Mouse (Mus musculus): ENCODE results near the gene Smtnl2. TPM values are rescaled to one million over a fixed set of nuclear protein-coding genes. Genes with fewer than 3 reads are reported as not detected.

Smtnl2 gene
- not detected for polyA plus RNA-seq (2017; shearing (Covaris generic))

GRCm38 (mm10) chr11:72411093-72411921, at the start of gene Smtnl2:
Smtnl2 (minus strand) TSS chr11:72411713.

DNA sequence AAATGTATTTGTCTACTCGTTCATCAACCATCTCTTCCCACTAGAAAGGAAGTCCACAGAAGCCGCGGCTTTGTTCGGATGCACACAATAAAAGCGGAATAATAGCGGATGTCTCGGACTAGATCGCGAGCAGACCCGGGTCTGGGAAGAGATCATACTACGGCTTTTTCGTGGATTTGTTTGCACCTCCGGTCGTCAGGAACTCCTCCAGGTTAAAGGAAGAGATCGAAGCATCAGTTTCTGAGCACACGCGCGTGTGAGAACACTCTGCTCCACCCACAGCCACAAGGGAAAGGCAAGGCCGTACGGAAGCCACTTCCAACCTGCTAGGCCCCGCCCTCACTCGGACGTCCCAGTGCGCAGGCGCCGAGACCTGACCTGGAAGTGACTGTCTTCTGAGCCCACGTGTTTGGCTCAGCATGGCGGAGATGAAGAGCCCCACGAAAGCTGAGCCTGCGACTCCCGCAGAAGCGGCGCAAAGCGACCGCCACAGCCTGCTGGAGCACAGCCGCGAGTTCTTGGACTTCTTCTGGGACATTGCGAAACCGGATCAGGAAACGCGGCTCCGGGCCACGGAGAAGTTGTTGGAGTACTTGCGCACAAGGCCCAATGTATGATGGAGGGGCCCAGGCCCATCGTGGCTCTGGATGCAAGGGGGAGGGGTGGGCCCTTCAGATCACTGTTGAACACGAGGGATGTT, 29.6 kb upstream of the Smtnl2 start, which contains the start of gene Mybbp1a:
TSS of gene Mybbp1a (plus strand) at position 391 of the 700 bp plus-strand sequence.

DNA sequence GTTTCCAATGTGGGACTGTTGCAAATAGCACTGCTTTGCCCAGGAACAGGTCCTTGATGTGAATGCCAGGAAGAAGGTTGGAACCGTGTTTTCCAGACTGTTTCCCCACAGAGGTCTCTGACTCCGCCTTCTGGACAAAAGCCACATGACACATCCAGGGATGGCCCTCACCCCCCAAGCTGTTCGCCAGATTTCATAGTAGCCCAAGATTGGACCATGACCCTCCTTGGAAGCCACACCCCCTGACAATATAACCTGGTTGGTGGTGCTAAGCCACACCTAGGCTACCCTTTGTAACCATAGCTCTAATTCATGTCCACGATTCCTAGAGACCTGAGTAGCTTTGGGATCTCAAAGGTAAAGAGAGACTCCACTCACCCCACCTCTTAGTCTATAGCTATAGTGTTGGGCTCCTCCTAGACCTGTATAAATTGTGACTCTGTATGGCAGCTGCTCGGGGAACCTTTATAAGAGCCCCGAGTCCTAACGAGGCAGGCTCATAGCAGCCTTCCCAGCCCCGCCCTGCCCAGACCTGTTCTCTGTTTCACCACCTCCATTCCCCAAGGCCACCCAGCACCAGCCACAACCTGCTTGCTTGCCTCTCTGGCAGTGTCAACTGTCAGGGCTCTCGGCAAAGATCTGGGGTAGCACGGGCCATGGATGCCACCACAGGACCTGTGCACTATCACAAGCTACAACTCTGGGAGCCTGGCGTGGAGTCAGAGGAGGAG, 23.6 kb upstream of the Smtnl2 start, which contains the start of gene Ggt6:
TSS of gene Ggt6 (plus strand) at position 564 of the 731 bp plus-strand sequence.

DNA sequence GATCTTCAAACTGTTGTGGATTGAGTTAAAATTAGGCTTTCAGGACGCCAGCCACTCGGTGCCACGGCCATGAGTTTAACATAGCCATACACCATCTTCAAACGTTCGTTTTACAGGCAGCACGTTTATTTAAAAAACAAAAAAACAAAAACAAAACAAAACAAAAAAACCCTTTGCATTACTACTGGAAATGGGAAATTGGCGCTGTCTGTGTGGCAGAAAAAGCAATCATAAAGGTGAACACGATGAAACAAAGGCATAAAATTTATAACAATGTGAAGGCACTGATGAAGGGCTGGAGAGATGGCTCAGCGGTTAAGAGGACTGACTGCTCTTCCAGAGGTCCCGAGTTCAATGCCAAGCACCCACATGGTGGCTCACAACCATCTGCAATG, 49.2 kb downstream of the Smtnl2 start, which contains the start of gene Tekt1:
TSS of gene Tekt1 (minus strand) at position 96 of the 395 bp plus-strand sequence.

Other genes with a start within 250 kb of the Smtnl2 start
- gene Gm43951, start 204.9 kb downstream of the Smtnl2 start, polyA plus RNA-seq (2017; shearing (Covaris generic)), result 0.39 TPM
- gene 4933427D14Rik, start 204.3 kb downstream of the Smtnl2 start, polyA plus RNA-seq (2017; shearing (Covaris generic)), result 39.8 TPM
- gene Txndc17, start 204.2 kb downstream of the Smtnl2 start, polyA plus RNA-seq (2017; shearing (Covaris generic)), result 109 TPM
- 26.4 TPM for gene Med31, start 196.1 kb downstream of the Smtnl2 start, polyA plus RNA-seq (2017; shearing (Covaris generic))
- gene Slc13a5, start 144.5 kb downstream of the Smtnl2 start, polyA plus RNA-seq (2017; shearing (Covaris generic)), result not detected
- 87.9 TPM for gene Xaf1, start 110.1 kb downstream of the Smtnl2 start, polyA plus RNA-seq (2017; shearing (Covaris generic))
- 0.34 TPM for gene Fbxo39, start 97.3 kb downstream of the Smtnl2 start, polyA plus RNA-seq (2017; shearing (Covaris generic))
- gene Tekt1, start 49.3 kb downstream of the Smtnl2 start, polyA plus RNA-seq (2017; shearing (Covaris generic)), result not detected
- not detected for gene Ggt6, start 23.8 kb upstream of the Smtnl2 start, polyA plus RNA-seq (2017; shearing (Covaris generic))
- 123 TPM for gene Mybbp1a, start 29.6 kb upstream of the Smtnl2 start, polyA plus RNA-seq (2017; shearing (Covaris generic))
- gene Spns2, start 78.2 kb upstream of the Smtnl2 start, polyA plus RNA-seq (2017; shearing (Covaris generic)), result not detected
- 0.76 TPM for gene Spns3, start 138.8 kb upstream of the Smtnl2 start, polyA plus RNA-seq (2017; shearing (Covaris generic))
- gene Ube2g1, start 195.6 kb upstream of the Smtnl2 start, polyA plus RNA-seq (2017; shearing (Covaris generic)), result 67.1 TPM

All from inflammation-experienced regulatory T-cells, adult 16 weeks (primary cell).